Mouse (Mus musculus) embryonic facial prominence, embryonic 12.5 days (tissue): ENCODE measurements around the gene Acvr1b. TPM values are rescaled to one million over a fixed set of nuclear protein-coding genes. Genes with fewer than 3 reads are reported as not detected.
A peak's percentile ranks its signal among the peaks of the same experiment; 100 is the strongest.

Experiments used
- ATAC-seq: fragments of 200-750 bp; cut with Nextera tagmentation; 2 replicates; pipeline ENCODE4 v1.8.0; 2017; ENCODE audit not compliant: insufficient number of reproducible peaks, insufficient read depth, low FRiP score, low TSS enrichment
- H3K27ac ChIP-seq: fragments of 300-500 bp; sonication (generic); 2 replicates; pipeline ENCODE4 v1.5.1; 2016; ENCODE audit warnings: mild to moderate bottlenecking
- H3K27me3 ChIP-seq: fragments of 300-500 bp; sonication (generic); 2 replicates; pipeline ENCODE4 v1.6.1; 2016; ENCODE audit warnings: mild to moderate bottlenecking, moderate library complexity
- H3K36me3 ChIP-seq: fragments of 300-500 bp; sonication (generic); 2 replicates; pipeline ENCODE4 v1.6.1; 2016; ENCODE audit warnings: mild to moderate bottlenecking
- H3K4me1 ChIP-seq: fragments of 300-500 bp; sonication (generic); 2 replicates; pipeline ENCODE4 v1.6.1; 2016
- H3K4me2 ChIP-seq: fragments of 300-500 bp; sonication (generic); replicated peaks from 2 replicates; pipeline ENCODE4 v1.6.1; 2016; ENCODE audit warnings: mild to moderate bottlenecking, moderate library complexity
- H3K4me3 ChIP-seq: fragments of 300-500 bp; sonication (generic); 2 replicates; pipeline ENCODE4 v1.5.1; 2016; ENCODE audit warnings: mild to moderate bottlenecking
- H3K9ac ChIP-seq: fragments of 300-500 bp; sonication (generic); 2 replicates; pipeline ENCODE4 v1.6.1; 2016; ENCODE audit warnings: mild to moderate bottlenecking, moderate library complexity
- H3K9me3 ChIP-seq: fragments of 300-500 bp; sonication (generic); 2 replicates; pipeline ENCODE4 v1.6.1; 2016; ENCODE audit warnings: mild to moderate bottlenecking, moderate library complexity
- WGBS: fragments of 180-500 bp; shearing (Covaris S2); methylation state at CpG from one replicate; pipeline ENCODE4 v1.1.7; 2016; 5-methylcytosine and 5-hydroxymethylcytosine counted together
- polyA plus RNA-seq: library from polyadenylated mRNA; unstranded; fragments of >200 nt; fragmentation: Nextera tagmentation; extraction: Ambion mirVana; gene quantifications from 2 replicates; pipeline ENCODE4 v1.2.1, GENCODE M21; 2016

Acvr1b gene
- polyA plus RNA-seq, 1 experiment from 2014 or later: 7.5 TPM

DNA sequence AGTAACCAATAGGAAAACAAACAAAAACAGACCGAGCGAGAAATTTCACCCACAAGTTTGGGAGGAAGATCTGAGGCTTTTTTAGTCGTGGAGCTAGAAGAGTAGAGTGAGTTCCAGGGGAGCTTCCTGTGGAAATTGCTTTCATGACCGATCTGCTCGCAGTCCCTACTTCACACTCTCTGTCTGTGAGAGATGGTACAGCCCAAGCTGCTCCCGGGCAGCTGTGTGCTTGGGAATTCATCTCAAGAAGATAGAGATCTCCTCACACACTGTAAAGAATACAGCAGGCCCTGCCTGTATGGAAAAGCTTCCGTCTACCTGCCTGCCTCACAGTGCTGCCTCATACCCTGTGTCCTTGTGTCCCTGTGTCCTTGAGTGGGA, 18.4 kb downstream of the Acvr1b start:
- Histone ChIP-seq H3K4me3 (no peak overlapping the region), H3K4me1 (peaks cover 24% of the 10 kb centered on the region), H3K36me3 (peaks cover 31% of the 10 kb centered on the region), H3K9ac (no peak overlapping the region), H3K27me3 (no peaks in the 10 kb centered on the region), H3K4me2 (no peak overlapping the region), H3K27ac (0 out of 2 replicates have a peak overlapping the region, but pooled peaks have one; percentile 23), H3K9me3 (no peaks in the 10 kb centered on the region)
- ATAC-seq: no peak
- WGBS: 62% methylated on average over 7 of the region's 7 CpGs

DNA sequence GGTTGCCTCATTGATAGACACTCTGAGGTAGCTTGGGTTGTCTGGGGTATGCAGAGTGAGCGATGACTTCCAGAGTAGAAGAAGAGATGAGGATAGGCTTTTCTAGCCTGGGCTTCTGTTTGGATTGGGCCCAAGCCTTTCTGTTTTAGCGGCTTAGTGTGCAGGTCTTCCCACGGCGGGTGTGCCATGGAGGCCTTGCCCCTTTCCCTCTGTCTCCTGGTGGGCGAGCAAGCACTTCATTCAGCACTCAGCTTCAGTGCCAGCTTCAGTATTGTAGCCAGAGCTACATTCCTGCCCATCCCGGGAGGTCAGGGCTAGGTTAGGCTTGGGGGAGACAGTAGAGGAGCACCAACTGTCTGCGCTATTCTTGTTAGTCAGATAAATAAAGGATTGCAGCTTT, 18.8 kb downstream of the Acvr1b start:
- no peak overlapping the region for H3K4me3 ChIP-seq
- H3K9me3 ChIP-seq: no peaks in the 10 kb centered on the region
- ATAC-seq: no peak
- H3K36me3 ChIP-seq: peaks cover 31% of the 10 kb centered on the region
- no peak overlapping the region for H3K27ac ChIP-seq
- no peaks in the 10 kb centered on the region for H3K27me3 ChIP-seq
- 90% methylated on average over 7 of the region's 7 CpGs for WGBS
- peaks cover 24% of the 10 kb centered on the region for H3K4me1 ChIP-seq
- no peak overlapping the region for H3K4me2 ChIP-seq
- H3K9ac ChIP-seq: no peak overlapping the region

DNA sequence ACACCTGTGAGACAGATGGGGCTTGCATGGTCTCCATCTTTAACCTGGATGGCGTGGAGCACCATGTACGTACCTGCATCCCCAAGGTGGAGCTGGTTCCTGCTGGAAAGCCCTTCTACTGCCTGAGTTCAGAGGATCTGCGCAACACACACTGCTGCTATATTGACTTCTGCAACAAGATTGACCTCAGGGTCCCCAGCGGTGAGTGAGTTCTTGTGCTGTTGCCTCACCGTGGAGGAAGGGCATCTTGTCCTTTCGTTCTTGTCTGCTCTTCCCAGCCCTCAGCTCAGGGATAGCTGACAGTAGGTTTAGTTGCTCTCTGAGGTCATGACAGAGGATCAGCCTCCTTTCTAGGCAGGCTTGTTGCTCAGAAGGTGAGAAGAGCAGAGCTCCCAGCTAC, 20.1 kb downstream of the Acvr1b start:
- ATAC-seq: no peak
- WGBS: 95% methylated on average over 6 of the region's 6 CpGs

GRCm38 (mm10) chr15:101194951-101195823, 21.3 kb downstream of the Acvr1b start:
- no peak for ATAC-seq
- Histone ChIP-seq H3K4me3 (no peak overlapping the region), H3K27me3 (no peaks in the 10 kb centered on the region), H3K27ac (no peak overlapping the region), H3K4me2 (no peak overlapping the region), H3K9me3 (no peaks in the 10 kb centered on the region), H3K4me1 (peaks cover 18% of the 10 kb centered on the region), H3K36me3 (peaks cover 50% of the 10 kb centered on the region), H3K9ac (no peak overlapping the region)
- WGBS: 87% methylated on average over 16 of the region's 16 CpGs

More for the DNA sequence above, 20.1 kb downstream of the Acvr1b start:
- Histone ChIP-seq H3K4me3 (no peak overlapping the region), H3K4me1 (peaks cover 24% of the 10 kb centered on the region), H3K9ac (no peak overlapping the region), H3K27ac (no peak overlapping the region), H3K9me3 (no peaks in the 10 kb centered on the region), H3K4me2 (no peak overlapping the region), H3K27me3 (no peaks in the 10 kb centered on the region), H3K36me3 (peaks cover 40% of the 10 kb centered on the region)

GRCm38 (mm10) chr15:101196079-101196795, 22.4 kb downstream of the Acvr1b start:
- Histone ChIP-seq H3K9me3 (no peaks in the 10 kb centered on the region), H3K36me3 (peaks cover 60% of the 10 kb centered on the region), H3K4me1 (peaks cover 15% of the 10 kb centered on the region), H3K27me3 (no peaks in the 10 kb centered on the region), H3K27ac (no peak overlapping the region), H3K4me2 (no peak overlapping the region), H3K9ac (no peak overlapping the region), H3K4me3 (no peak overlapping the region)
- 90% methylated on average over 8 of the region's 8 CpGs for WGBS
- no peak for ATAC-seq

GRCm38 (mm10) chr15:101196961-101197360, 23.1 kb downstream of the Acvr1b start:
- no peak for ATAC-seq
- no peak overlapping the region for H3K4me2 ChIP-seq
- H3K36me3 ChIP-seq: peaks cover 67% of the 10 kb centered on the region
- no peak overlapping the region for H3K9ac ChIP-seq
- no peak overlapping the region for H3K27ac ChIP-seq
- H3K4me3 ChIP-seq: no peak overlapping the region
- H3K27me3 ChIP-seq: no peaks in the 10 kb centered on the region
- 0 out of 2 replicates have a peak, but pooled peaks cover 8% of the 10 kb centered on the region for H3K4me1 ChIP-seq
- no peaks in the 10 kb centered on the region for H3K9me3 ChIP-seq

GRCm38 (mm10) chr15:101197497-101198179, 23.8 kb downstream of the Acvr1b start:
- 88% methylated on average over 15 of the region's 15 CpGs for WGBS
- ATAC-seq: no peak
- Histone ChIP-seq H3K36me3 (peaks cover 74% of the 10 kb centered on the region), H3K27me3 (no peaks in the 10 kb centered on the region), H3K4me3 (no peak overlapping the region), H3K9ac (no peak overlapping the region), H3K4me1 (0 out of 2 replicates have a peak, but pooled peaks cover 1% of the 10 kb centered on the region), H3K27ac (no peak overlapping the region), H3K4me2 (no peak overlapping the region), H3K9me3 (no peaks in the 10 kb centered on the region)

GRCm38 (mm10) chr15:101198218-101198617, 24.4 kb downstream of the Acvr1b start:
- Histone ChIP-seq H3K9ac (no peak overlapping the region), H3K4me2 (no peak overlapping the region), H3K27me3 (no peaks in the 10 kb centered on the region), H3K27ac (no peak overlapping the region), H3K4me1 (no peaks in the 10 kb centered on the region), H3K4me3 (no peak overlapping the region), H3K36me3 (peaks cover 80% of the 10 kb centered on the region), H3K9me3 (no peaks in the 10 kb centered on the region)
- peak; percentile 53; the same call in 1 of the 2 replicates for ATAC-seq
- 21% methylated on average over 3 of the region's 3 CpGs for WGBS

- no peaks in the 10 kb centered on the region for H3K4me1 ChIP-seq
- no peaks in the 10 kb centered on the region for H3K27me3 ChIP-seq
- H3K9me3 ChIP-seq: no peaks in the 10 kb centered on the region
- peaks cover 86% of the 10 kb centered on the region for H3K36me3 ChIP-seq
- ATAC-seq: no peak
- H3K4me2 ChIP-seq: no peak overlapping the region
- H3K4me3 ChIP-seq: no peak overlapping the region
- WGBS: 86% methylated on average over 14 of the region's 14 CpGs
- no peak overlapping the region for H3K27ac ChIP-seq
- no peak overlapping the region for H3K9ac ChIP-seq
Measured at GRCm38 (mm10) chr15:101198850-101199249, 25.0 kb downstream of the Acvr1b start.

DNA sequence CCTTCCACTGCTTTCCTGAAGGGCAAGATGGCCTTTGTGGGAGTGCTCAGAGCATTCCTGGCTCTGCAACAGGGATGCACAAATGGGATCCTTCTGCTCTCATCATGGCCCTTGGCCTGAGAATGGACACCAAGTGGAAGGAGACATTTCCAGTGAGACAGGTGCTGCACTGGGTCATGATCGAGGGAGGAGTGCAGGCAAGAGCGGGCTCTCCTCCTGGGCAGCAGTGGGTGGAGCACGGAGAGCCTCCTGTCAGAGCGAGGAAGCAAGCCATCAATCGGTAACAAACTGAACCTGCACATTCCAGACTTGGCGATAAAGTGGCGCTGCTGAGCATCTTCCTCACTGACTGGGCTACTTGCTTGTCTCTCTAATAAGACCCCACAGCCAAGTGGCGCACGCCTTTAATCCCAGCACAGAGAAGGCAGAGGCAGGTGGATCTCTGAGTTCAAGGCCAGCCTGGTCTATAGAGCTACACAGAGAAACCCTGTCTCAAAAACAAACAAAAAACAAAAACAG, 27.0 kb downstream of the Acvr1b start:
- H3K36me3 ChIP-seq: peaks cover 83% of the 10 kb centered on the region
- no peak overlapping the region for H3K4me2 ChIP-seq
- H3K27ac ChIP-seq: no peak overlapping the region
- no peaks in the 10 kb centered on the region for H3K9me3 ChIP-seq
- H3K4me1 ChIP-seq: no peaks in the 10 kb centered on the region
- no peak overlapping the region for H3K4me3 ChIP-seq
- ATAC-seq: no peak
- H3K27me3 ChIP-seq: no peaks in the 10 kb centered on the region
- WGBS: 97% methylated on average over 9 of the region's 9 CpGs
- H3K9ac ChIP-seq: no peak overlapping the region

GRCm38 (mm10) chr15:101201414-101201813, 27.5 kb downstream of the Acvr1b start:
- no peak for ATAC-seq
- 96% methylated on average over 3 of the region's 3 CpGs for WGBS
- H3K36me3 ChIP-seq: peaks cover 83% of the 10 kb centered on the region

More at GRCm38 (mm10) chr15:101201414-101201813, 27.5 kb downstream of the Acvr1b start:
- H3K27ac ChIP-seq: no peak overlapping the region
- no peak overlapping the region for H3K9ac ChIP-seq
- H3K4me2 ChIP-seq: no peak overlapping the region
- H3K4me1 ChIP-seq: no peaks in the 10 kb centered on the region
- H3K9me3 ChIP-seq: no peaks in the 10 kb centered on the region
- H3K27me3 ChIP-seq: no peaks in the 10 kb centered on the region
- H3K4me3 ChIP-seq: no peak overlapping the region
